In genomic region chr19:43957881-43958280, GRCm38 (mm10) we compare ENCODE assay signal across 17 mouse cellular contexts. TPM values are rescaled to one million over a fixed set of nuclear protein-coding genes. Genes with fewer than 3 reads are reported as not detected.
DNase-seq lines count a peak whose midpoint lies in the region; ATAC-seq and TF ChIP-seq lines count a peak whose summit lies in the region.
"Had no signal": no experiment of that assay in that cellular context is flagged by ENCODE, and none has a peak within 500 bp of the region (broad histone marks: within the 10 kb centered on the region; RNA-seq: fewer than 3 reads in every experiment).

No protein-coding gene starts in this region.

- H3K27ac ChIP-seq in limb, embryonic 14.5 days (replicated peaks; ENCODE audit: low read depth, low read length): 0 out of 2 replicates have a peak overlapping the region, but pooled peaks have one; percentile 26
- no peak overlapping the region for H3K27ac ChIP-seq in midbrain, embryonic 14.5 days (replicated peaks; ENCODE audit: low read depth, low read length)
- no peak overlapping the region for H3K27ac ChIP-seq in midbrain, embryonic 16.5 days (ENCODE audit: low read length)
- H3K27ac ChIP-seq: forebrain, embryonic 10.5 days; hindbrain, embryonic 14.5 days; kidney, postnatal 0 days; liver, embryonic 14.5 days; stomach, embryonic 15.5 days had no signal

- H3K4me2 ChIP-seq in limb, embryonic 14.5 days (replicated peaks; ENCODE audit: low read depth, low read length, severe bottlenecking): no peak overlapping the region
- H3K4me2 ChIP-seq in midbrain, embryonic 14.5 days (ENCODE audit: low read length): no peak overlapping the region
- no peak overlapping the region for H3K4me2 ChIP-seq in midbrain, embryonic 16.5 days (ENCODE audit: low read length)
- H3K4me2 ChIP-seq: hindbrain, embryonic 14.5 days; stomach, embryonic 15.5 days had no signal

- H3K4me3 ChIP-seq in limb, embryonic 14.5 days (replicated peaks; ENCODE audit: low read length): no peak overlapping the region
- H3K4me3 ChIP-seq in midbrain, embryonic 14.5 days (replicated peaks; ENCODE audit: low read depth, low read length): no peak overlapping the region
- no peak overlapping the region for H3K4me3 ChIP-seq in midbrain, embryonic 16.5 days (ENCODE audit: low read depth, low read length)
- H3K4me3 ChIP-seq: forebrain, embryonic 10.5 days; megakaryocyte, embryonic 14.5 days; stomach, embryonic 15.5 days had no signal

- no peaks in the 10 kb centered on the region for H3K36me3 ChIP-seq in limb, embryonic 14.5 days (ENCODE audit: control insufficient read depth, insufficient read depth, low read length)
- no peaks in the 10 kb centered on the region for H3K36me3 ChIP-seq in midbrain, embryonic 14.5 days (ENCODE audit: control insufficient read depth, insufficient read depth, low read length)
- H3K36me3 ChIP-seq in midbrain, embryonic 16.5 days (ENCODE audit: control insufficient read depth, insufficient read depth, low read length): no peaks in the 10 kb centered on the region
- H3K36me3 ChIP-seq: forebrain, embryonic 10.5 days; stomach, embryonic 15.5 days had no signal

- H3K4me1 ChIP-seq in limb, embryonic 14.5 days (ENCODE audit: control insufficient read depth, insufficient read depth, low read length): peaks cover 5% of the 10 kb centered on the region; the same call in 1 of the 2 replicates
- H3K4me1 ChIP-seq in midbrain, embryonic 14.5 days (ENCODE audit: control insufficient read depth, insufficient read depth, low read length): no peaks in the 10 kb centered on the region
- H3K4me1 ChIP-seq in midbrain, embryonic 16.5 days (ENCODE audit: control insufficient read depth, insufficient read depth, low read length): no peaks in the 10 kb centered on the region
- H3K4me1 ChIP-seq: megakaryocyte, embryonic 14.5 days; stomach, embryonic 15.5 days had no signal

- H3K9me3 ChIP-seq in limb, embryonic 14.5 days (ENCODE audit: control insufficient read depth, low read length): no peaks in the 10 kb centered on the region
- no peaks in the 10 kb centered on the region for H3K9me3 ChIP-seq in midbrain, embryonic 14.5 days (ENCODE audit: control insufficient read depth, low read length)
- H3K9me3 ChIP-seq in midbrain, embryonic 16.5 days (replicated peaks; ENCODE audit: control insufficient read depth, low read length, poor library complexity, severe bottlenecking): no peaks in the 10 kb centered on the region
- H3K9me3 ChIP-seq: stomach, embryonic 15.5 days had no signal

- no peak overlapping the region for H3K9ac ChIP-seq in limb, embryonic 14.5 days (ENCODE audit: low read depth, low read length, severe bottlenecking)
- H3K9ac ChIP-seq in midbrain, embryonic 14.5 days (replicated peaks; ENCODE audit: low read length): no peak overlapping the region
- H3K9ac ChIP-seq in midbrain, embryonic 16.5 days (ENCODE audit: low read depth, low read length): no peak overlapping the region
- H3K9ac ChIP-seq: hindbrain, embryonic 14.5 days; liver, embryonic 14.5 days; stomach, embryonic 15.5 days had no signal

- TF ChIP-seq POLR2A in limb, embryonic 14.5 days (IDR thresholded peaks at IDR 0.05; ENCODE audit: borderline replicate concordance, extremely low read depth, insufficient read depth, insufficient read length): no peak

- H3K27me3 ChIP-seq in limb, embryonic 14.5 days (ENCODE audit: control insufficient read depth, insufficient read depth, low read length): no peaks in the 10 kb centered on the region
- no peaks in the 10 kb centered on the region for H3K27me3 ChIP-seq in midbrain, embryonic 14.5 days (ENCODE audit: control insufficient read depth, insufficient read depth, low read length)
- no peaks in the 10 kb centered on the region for H3K27me3 ChIP-seq in midbrain, embryonic 16.5 days (ENCODE audit: control insufficient read depth, insufficient read depth, low read depth, low read length)
- H3K27me3 ChIP-seq: CH12.LX; stomach, embryonic 15.5 days had no signal

- ATAC-seq in frontal cortex, adult (ENCODE audit: low TSS enrichment): peak; percentile 92
- no peak for ATAC-seq in limb, embryonic 14.5 days (ENCODE audit: low FRiP score, low read depth)
- no peak for ATAC-seq in monocyte, adult 5-6 weeks (replicated peaks; ENCODE audit: insufficient number of reproducible peaks, low FRiP score, low TSS enrichment, poor library complexity, severe bottlenecking)
- ATAC-seq in midbrain, embryonic 14.5 days (ENCODE audit: low FRiP score, low TSS enrichment): no peak
- no peak for ATAC-seq in midbrain, embryonic 16.5 days

- DNase-seq in brain, adult 2 months (ENCODE audit: low read depth, low spot score): peak; percentile 87
- peak; percentile 88 for DNase-seq in layer of hippocampus, adult 9-11 months
- DNase-seq in limb, embryonic 14.5 days (ENCODE audit: low spot score): no peak
- DNase-seq in cerebellum, adult 18-20 months: no peak
- no peak for DNase-seq in midbrain, embryonic 14.5 days
- DNase-seq: adrenal gland, adult 8-10 months; gastrocnemius, postnatal 10 days had no signal

- WGBS in limb, embryonic 14.5 days: 70% methylated on average over 4 of the region's 4 CpGs
- 85% methylated on average over 4 of the region's 4 CpGs for WGBS in midbrain, embryonic 14.5 days
- 84% methylated on average over 4 of the region's 4 CpGs for WGBS in midbrain, embryonic 16.5 days

RNA-seq across cellular contexts. Expression of gene Dnmbp, which starts 17.9 kb away (rescaled TPM):
- polyA plus RNA-seq in limb, embryonic 14.5 days (2012; rRNA removed): 33.0 and 39.7 TPM in 2 replicates
- polyA plus RNA-seq in limb, embryonic 14.5 days (2014; fragmentation: Nextera tagmentation; extraction: Ambion mirVana): 23.3 and 26.1 TPM in 2 replicates
- 8.7 to 12.2 TPM (median 9.3 TPM) in 3 replicates for total RNA-seq in monocyte, adult 5-6 weeks (2017)
- 7.2 and 8.6 TPM in 2 replicates for polyA plus RNA-seq in midbrain, embryonic 14.5 days (2014; fragmentation: Nextera tagmentation; extraction: Ambion mirVana)
- 7.4 and 8.2 TPM in 2 replicates for polyA plus RNA-seq in midbrain, embryonic 16.5 days (2015; fragmentation: Nextera tagmentation; extraction: Ambion mirVana)

RNA-seq across cellular contexts. Expression of gene Cpn1, which starts 28.5 kb away (rescaled TPM):
- polyA plus RNA-seq in limb, embryonic 14.5 days (2012; rRNA removed): 0.19 and 0.26 TPM in 2 replicates
- polyA plus RNA-seq in limb, embryonic 14.5 days (2014; fragmentation: Nextera tagmentation; extraction: Ambion mirVana): 0.14 TPM in 1 of 2 replicates, not detected in the other
- total RNA-seq in monocyte, adult 5-6 weeks (2017): 1.2 TPM in 1 of 3 replicates, not detected in the others
- 0.12 and 0.19 TPM in 2 replicates for polyA plus RNA-seq in midbrain, embryonic 14.5 days (2014; fragmentation: Nextera tagmentation; extraction: Ambion mirVana)
- 0.37 and 0.39 TPM in 2 replicates for polyA plus RNA-seq in midbrain, embryonic 16.5 days (2015; fragmentation: Nextera tagmentation; extraction: Ambion mirVana)
- total RNA-seq: gastrocnemius, postnatal 10 days had no signal

Comparison
In these comparisons a context has a peak if more than half of its experiments do, and no peak if none do; other contexts are left out.
1. DNase-seq: peak in brain, adult 2 months (single experiment) and layer of hippocampus, adult 9-11 months (single experiment); none in limb, embryonic 14.5 days (single experiment), cerebellum, adult 18-20 months (0 of 2) and midbrain, embryonic 14.5 days (single experiment).